Comparison of ENCODE assay signal across 10 mouse cellular contexts in the genomic region with DNA sequence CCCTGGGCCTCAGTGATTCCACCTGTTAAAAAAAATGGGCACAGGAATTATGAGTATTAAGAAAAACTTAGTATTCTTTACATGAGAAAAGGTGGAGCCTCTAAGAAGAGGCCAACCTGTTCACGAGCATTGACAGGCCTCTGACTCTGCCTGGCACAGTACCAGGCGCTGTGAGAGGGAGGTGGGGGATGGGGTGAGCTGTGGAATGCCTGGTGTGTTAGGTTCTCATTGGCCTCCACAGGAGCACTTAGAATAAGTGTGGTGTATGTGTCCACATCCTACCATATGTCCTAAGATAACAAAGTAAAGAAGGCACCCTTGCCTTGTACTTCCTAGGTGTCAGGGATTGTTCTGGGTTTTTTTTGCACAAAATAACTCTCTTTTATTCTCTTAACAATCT.
DNase-seq lines count a peak whose midpoint lies in the region; ATAC-seq lines count a peak whose summit lies in the region.
"Had no signal": no experiment of that assay in that cellular context is flagged by ENCODE, and none has a peak within 500 bp of the region (broad histone marks: within the 10 kb centered on the region; RNA-seq: fewer than 3 reads in every experiment).

No protein-coding gene starts in this region.

- H3K4me3 ChIP-seq in forebrain, embryonic 13.5 days = no peak overlapping the region
- H3K4me3 ChIP-seq in forebrain, embryonic 11.5 days (ENCODE audit: low read depth, low read length) = no peak overlapping the region
- H3K4me3 ChIP-seq in kidney, embryonic 14.5 days (ENCODE audit: low read length) = no peak overlapping the region
- H3K4me3 ChIP-seq in intestine, embryonic 15.5 days (replicated peaks) = no peak overlapping the region

- peak overlapping the region; percentile 97 for H3K4me2 ChIP-seq in forebrain, embryonic 13.5 days
- H3K4me2 ChIP-seq in forebrain, embryonic 11.5 days (ENCODE audit: low read depth, low read length, severe bottlenecking) = no peak overlapping the region
- H3K4me2 ChIP-seq in kidney, embryonic 14.5 days (replicated peaks; ENCODE audit: low read depth, low read length) = peak overlapping the region; percentile 13; the same call in 1 of the 2 replicates
- H3K4me2 ChIP-seq in intestine, embryonic 15.5 days (replicated peaks) = peak overlapping the region; percentile 99

- DNase-seq in forebrain, embryonic 11.5 days (ENCODE audit: low spot score) = no peak
- no peak for DNase-seq in kidney, adult 8-10 months
- peak; percentile 63 for DNase-seq in Muller cell, postnatal 12 days (ENCODE audit: inconsistent ontology term)
- DNase-seq in adrenal gland, postnatal 25 days = no peak
- no peak for DNase-seq in urinary bladder, postnatal 25 days (ENCODE audit: low spot score)

- H3K9me3 ChIP-seq in forebrain, embryonic 13.5 days (replicated peaks) = no peaks in the 10 kb centered on the region
- no peaks in the 10 kb centered on the region for H3K9me3 ChIP-seq in forebrain, embryonic 11.5 days (ENCODE audit: control insufficient read depth, low read length)
- no peaks in the 10 kb centered on the region for H3K9me3 ChIP-seq in kidney, embryonic 14.5 days (ENCODE audit: control insufficient read depth, low read length)
- no peaks in the 10 kb centered on the region for H3K9me3 ChIP-seq in intestine, embryonic 15.5 days
- H3K9me3 ChIP-seq: megakaryocyte, embryonic 14.5 days had no signal

- H3K4me1 ChIP-seq in forebrain, embryonic 13.5 days = peaks cover 46% of the 10 kb centered on the region
- peaks cover 8% of the 10 kb centered on the region; the same call in 1 of the 2 replicates for H3K4me1 ChIP-seq in forebrain, embryonic 11.5 days (replicated peaks; ENCODE audit: control insufficient read depth, insufficient read depth, low read length)
- peaks cover 54% of the 10 kb centered on the region for H3K4me1 ChIP-seq in kidney, embryonic 14.5 days (ENCODE audit: control insufficient read depth, insufficient read depth, low read length)
- H3K4me1 ChIP-seq in intestine, embryonic 15.5 days (replicated peaks) = peaks cover 30% of the 10 kb centered on the region

- no peak overlapping the region for H3K27ac ChIP-seq in forebrain, embryonic 13.5 days
- H3K27ac ChIP-seq in forebrain, embryonic 11.5 days (ENCODE audit: low read depth, low read length) = no peak overlapping the region
- no peak overlapping the region for H3K27ac ChIP-seq in kidney, embryonic 14.5 days (ENCODE audit: low read depth, low read length)
- H3K27ac ChIP-seq in intestine, embryonic 15.5 days = no peak overlapping the region
- H3K27ac ChIP-seq: kidney, postnatal 0 days had no signal

- ATAC-seq in forebrain, embryonic 13.5 days = no peak
- ATAC-seq in forebrain, embryonic 11.5 days (replicated peaks; ENCODE audit: low FRiP score) = no peak
- ATAC-seq in kidney, embryonic 14.5 days (ENCODE audit: low FRiP score, low TSS enrichment) = no peak
- no peak for ATAC-seq in intestine, embryonic 15.5 days

- H3K27me3 ChIP-seq in forebrain, embryonic 13.5 days = peaks cover 32% of the 10 kb centered on the region
- H3K27me3 ChIP-seq in forebrain, embryonic 11.5 days (ENCODE audit: control insufficient read depth, insufficient read depth, low read length) = peaks cover 32% of the 10 kb centered on the region
- H3K27me3 ChIP-seq in kidney, embryonic 14.5 days (ENCODE audit: control insufficient read depth, insufficient read depth, low read length) = peaks cover 18% of the 10 kb centered on the region
- H3K27me3 ChIP-seq in intestine, embryonic 15.5 days (replicated peaks) = peaks cover 15% of the 10 kb centered on the region; the same call in 1 of the 2 replicates

- WGBS in forebrain, embryonic 13.5 days = 76% methylated on average over 2 of the region's 2 CpGs
- 88% methylated on average over 2 of the region's 2 CpGs for WGBS in forebrain, embryonic 11.5 days
- 87% methylated on average over 2 of the region's 2 CpGs for WGBS in kidney, embryonic 14.5 days
- 61% methylated on average over 2 of the region's 2 CpGs for WGBS in intestine, embryonic 15.5 days

- H3K36me3 ChIP-seq in forebrain, embryonic 13.5 days (ENCODE audit: poor library complexity, severe bottlenecking) = no peaks in the 10 kb centered on the region
- H3K36me3 ChIP-seq in forebrain, embryonic 11.5 days (ENCODE audit: control insufficient read depth, insufficient read depth, low read length) = no peaks in the 10 kb centered on the region
- H3K36me3 ChIP-seq in kidney, embryonic 14.5 days (ENCODE audit: control insufficient read depth, insufficient read depth, low read length) = no peaks in the 10 kb centered on the region
- H3K36me3 ChIP-seq in intestine, embryonic 15.5 days = no peaks in the 10 kb centered on the region

- H3K9ac ChIP-seq in forebrain, embryonic 13.5 days = no peak overlapping the region
- no peak overlapping the region for H3K9ac ChIP-seq in forebrain, embryonic 11.5 days (ENCODE audit: low read length)
- H3K9ac ChIP-seq in kidney, embryonic 14.5 days (ENCODE audit: low read depth, low read length) = no peak overlapping the region
- H3K9ac ChIP-seq in intestine, embryonic 15.5 days = no peak overlapping the region
